Mouse (Mus musculus) liver, embryonic 14.5 days (tissue): ENCODE data around the gene Rtl5.

Experiments
- CTCF ChIP-seq: IDR thresholded peaks from 2 replicates; pipeline ENCODE4 v1.5.1; 2016; ENCODE audit warnings: antibody characterized with exemption, low read depth, control low read depth
- EP300 ChIP-seq: IDR thresholded peaks from 2 replicates; pipeline ENCODE4 v1.6.1; 2016; ENCODE audit warnings: antibody characterized with exemption, low read depth

DNA sequence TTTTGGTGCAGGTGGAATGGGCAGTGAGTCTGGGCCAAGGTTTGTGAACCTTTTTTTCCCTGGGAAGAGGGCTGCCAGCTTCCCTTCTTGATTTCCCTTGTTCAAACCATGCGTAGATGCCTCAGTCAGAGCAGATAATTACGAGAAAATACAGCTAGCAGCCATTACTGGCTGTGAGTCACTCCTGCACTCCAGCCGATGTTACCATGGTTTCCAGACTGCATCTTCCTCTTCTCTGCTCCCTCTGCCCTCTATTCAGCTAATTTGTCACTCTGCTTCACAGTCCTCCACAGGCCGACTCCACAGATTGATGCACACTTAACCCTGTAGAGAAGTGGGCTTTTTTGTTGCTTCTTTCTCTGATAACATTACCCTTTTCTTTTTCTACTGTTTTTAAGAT, 44.6 kb upstream of the Rtl5 start:
- TF ChIP-seq EP300: no peak
- TF ChIP-seq CTCF: no peak
